Mouse (Mus musculus): Measurements from ENCODE around the gene Peak1. TPM values are rescaled to one million over a fixed set of nuclear protein-coding genes. Genes with fewer than 3 reads are reported as not detected.

The Peak1 gene
- total RNA-seq, 1 experiment from 2014 or later, result 27.7 TPM

GRCm38 (mm10) chr9:56264308-56265021 lies 153.4 kb downstream of the Peak1 start:
- ATAC-seq (replicated peaks; ENCODE audit: insufficient number of reproducible peaks, low FRiP score, low TSS enrichment, poor library complexity, severe bottlenecking), result peak; percentile 74

- no peak for ATAC-seq (replicated peaks; ENCODE audit: insufficient number of reproducible peaks, low FRiP score, low TSS enrichment, poor library complexity, severe bottlenecking)
These were observed 154.8 kb downstream of the Peak1 start for GRCm38 (mm10) chr9:56263055-56263454.

GRCm38 (mm10) chr9:56260495-56261136 lies 157.3 kb downstream of the Peak1 start:
- ATAC-seq (replicated peaks; ENCODE audit: insufficient number of reproducible peaks, low FRiP score, low TSS enrichment, poor library complexity, severe bottlenecking), result no peak

GRCm38 (mm10) chr9:56259790-56260494 lies 157.9 kb downstream of the Peak1 start:
- no peak for ATAC-seq (replicated peaks; ENCODE audit: insufficient number of reproducible peaks, low FRiP score, low TSS enrichment, poor library complexity, severe bottlenecking)

GRCm38 (mm10) chr9:56258261-56258790 lies 159.5 kb downstream of the Peak1 start:
- no peak for ATAC-seq (replicated peaks; ENCODE audit: insufficient number of reproducible peaks, low FRiP score, low TSS enrichment, poor library complexity, severe bottlenecking)

GRCm38 (mm10) chr9:56257227-56258000 lies 160.5 kb downstream of the Peak1 start:
- no peak for ATAC-seq (replicated peaks; ENCODE audit: insufficient number of reproducible peaks, low FRiP score, low TSS enrichment, poor library complexity, severe bottlenecking)

- ATAC-seq (replicated peaks; ENCODE audit: insufficient number of reproducible peaks, low FRiP score, low TSS enrichment, poor library complexity, severe bottlenecking), result no peak
These were observed 162.0 kb downstream of the Peak1 start for GRCm38 (mm10) chr9:56255676-56256432.

GRCm38 (mm10) chr9:56244336-56244735 lies 173.5 kb downstream of the Peak1 start:
- ATAC-seq (replicated peaks; ENCODE audit: insufficient number of reproducible peaks, low FRiP score, low TSS enrichment, poor library complexity, severe bottlenecking), result no peak

GRCm38 (mm10) chr9:56243885-56244284 lies 174.0 kb downstream of the Peak1 start:
- no peak for ATAC-seq (replicated peaks; ENCODE audit: insufficient number of reproducible peaks, low FRiP score, low TSS enrichment, poor library complexity, severe bottlenecking)

GRCm38 (mm10) chr9:56242686-56243085 lies 175.2 kb downstream of the Peak1 start:
- no peak for ATAC-seq (replicated peaks; ENCODE audit: insufficient number of reproducible peaks, low FRiP score, low TSS enrichment, poor library complexity, severe bottlenecking)

GRCm38 (mm10) chr9:56241076-56241475 lies 176.8 kb downstream of the Peak1 start:
- ATAC-seq (replicated peaks; ENCODE audit: insufficient number of reproducible peaks, low FRiP score, low TSS enrichment, poor library complexity, severe bottlenecking), result no peak

- ATAC-seq (replicated peaks; ENCODE audit: insufficient number of reproducible peaks, low FRiP score, low TSS enrichment, poor library complexity, severe bottlenecking), result no peak
These were observed 182.0 kb downstream of the Peak1 start for GRCm38 (mm10) chr9:56235871-56236298.

GRCm38 (mm10) chr9:56235281-56235680 lies 182.6 kb downstream of the Peak1 start:
- ATAC-seq (replicated peaks; ENCODE audit: insufficient number of reproducible peaks, low FRiP score, low TSS enrichment, poor library complexity, severe bottlenecking), result no peak

- no peak for ATAC-seq (replicated peaks; ENCODE audit: insufficient number of reproducible peaks, low FRiP score, low TSS enrichment, poor library complexity, severe bottlenecking)
These were observed 183.3 kb downstream of the Peak1 start for GRCm38 (mm10) chr9:56234561-56234960.

GRCm38 (mm10) chr9:56233316-56233715 lies 184.6 kb downstream of the Peak1 start:
- ATAC-seq (replicated peaks; ENCODE audit: insufficient number of reproducible peaks, low FRiP score, low TSS enrichment, poor library complexity, severe bottlenecking), result no peak

GRCm38 (mm10) chr9:56230906-56231305 lies 187.0 kb downstream of the Peak1 start:
- ATAC-seq (replicated peaks; ENCODE audit: insufficient number of reproducible peaks, low FRiP score, low TSS enrichment, poor library complexity, severe bottlenecking), result no peak

GRCm38 (mm10) chr9:56227626-56228025 lies 190.2 kb downstream of the Peak1 start:
- ATAC-seq (replicated peaks; ENCODE audit: insufficient number of reproducible peaks, low FRiP score, low TSS enrichment, poor library complexity, severe bottlenecking), result no peak

GRCm38 (mm10) chr9:56223429-56224051 lies 194.3 kb downstream of the Peak1 start:
- peak; percentile 100 for ATAC-seq (replicated peaks; ENCODE audit: insufficient number of reproducible peaks, low FRiP score, low TSS enrichment, poor library complexity, severe bottlenecking)
